Mouse (Mus musculus) mature B cell (primary cell): ENCODE results near the gene Cep112.

Source experiments
- in situ Hi-C: fragments of 300-500 bp; cut with MboI; formaldehyde crosslinking; loops from 2 replicates; pipeline ENCODE4 v1.14.3; 2019

Cep112 gene

GRCm38 (mm10) chr11:108424889-108425591 is at the start of gene Cep112:
Cep112 (plus strand) TSS chr11:108425192.
- in situ Hi-C loops = loop anchor here (25.0 kb wide), 1 partner anchor 563 kb away; no protein-coding TSS in a partner anchor

- in situ Hi-C loops = loop anchor here (5.0 kb wide), 1 partner anchor 240 kb away; no protein-coding TSS in a partner anchor
These were observed 48.2 kb upstream of the Cep112 start for GRCm38 (mm10) chr11:108376815-108377214.

- in situ Hi-C loops = loop anchor here (5.0 kb wide), 1 partner anchor 241 kb away; no protein-coding TSS in a partner anchor
These were observed 47.2 kb upstream of the Cep112 start for GRCm38 (mm10) chr11:108377680-108378362.

- in situ Hi-C loops = loop anchor here (5.0 kb wide), 1 partner anchor 241 kb away; no protein-coding TSS in a partner anchor
These were observed 46.6 kb upstream of the Cep112 start for GRCm38 (mm10) chr11:108378363-108378751.

GRCm38 (mm10) chr11:108382664-108383063 is 42.3 kb upstream of the Cep112 start:
- in situ Hi-C loops = no loop called here

- in situ Hi-C loops = no loop called here
These were observed 39.9 kb upstream of the Cep112 start for GRCm38 (mm10) chr11:108384920-108385665.

- in situ Hi-C loops = no loop called here
These were observed 39.3 kb upstream of the Cep112 start for GRCm38 (mm10) chr11:108385666-108386024.

GRCm38 (mm10) chr11:108395061-108395460 is 29.9 kb upstream of the Cep112 start:
- in situ Hi-C loops = no loop called here

GRCm38 (mm10) chr11:108396076-108396829 is 28.7 kb upstream of the Cep112 start:
- in situ Hi-C loops = no loop called here

- in situ Hi-C loops = loop anchor here (25.0 kb wide), 1 partner anchor 548 kb away; no protein-coding TSS in a partner anchor
These were observed 14.9 kb upstream of the Cep112 start for GRCm38 (mm10) chr11:108409876-108410644.

GRCm38 (mm10) chr11:108416360-108416759 is 8.6 kb upstream of the Cep112 start:
- in situ Hi-C loops = loop anchor here (25.0 kb wide), 1 partner anchor 554 kb away; no protein-coding TSS in a partner anchor

GRCm38 (mm10) chr11:108418540-108418939 is 6.5 kb upstream of the Cep112 start:
- in situ Hi-C loops = loop anchor here (25.0 kb wide), 1 partner anchor 556 kb away; no protein-coding TSS in a partner anchor

- in situ Hi-C loops = loop anchor here (25.0 kb wide), 1 partner anchor 557 kb away; no protein-coding TSS in a partner anchor
These were observed 5.8 kb upstream of the Cep112 start for GRCm38 (mm10) chr11:108419242-108419641.

GRCm38 (mm10) chr11:108420751-108421150 is 4.2 kb upstream of the Cep112 start:
- in situ Hi-C loops = loop anchor here (25.0 kb wide), 1 partner anchor 558 kb away; no protein-coding TSS in a partner anchor

- in situ Hi-C loops = loop anchor here (25.0 kb wide), 1 partner anchor 561 kb away; no protein-coding TSS in a partner anchor
These were observed 1.8 kb upstream of the Cep112 start for GRCm38 (mm10) chr11:108423221-108423620.

- in situ Hi-C loops = loop anchor here (25.0 kb wide), 1 partner anchor 562 kb away; no protein-coding TSS in a partner anchor
These were observed 881 bp upstream of the Cep112 start for GRCm38 (mm10) chr11:108424111-108424510.

GRCm38 (mm10) chr11:108425592-108425921 is 565 bp downstream of the Cep112 start:
- in situ Hi-C loops = no loop called here

GRCm38 (mm10) chr11:108426086-108426485 is 1.1 kb downstream of the Cep112 start:
- in situ Hi-C loops = no loop called here

GRCm38 (mm10) chr11:108427191-108427590 is 2.2 kb downstream of the Cep112 start:
- in situ Hi-C loops = no loop called here

GRCm38 (mm10) chr11:108429076-108429475 is 4.1 kb downstream of the Cep112 start:
- in situ Hi-C loops = no loop called here
